Mouse (Mus musculus): Measurements from ENCODE around the gene Trpc5.

Trpc5 gene

DNA sequence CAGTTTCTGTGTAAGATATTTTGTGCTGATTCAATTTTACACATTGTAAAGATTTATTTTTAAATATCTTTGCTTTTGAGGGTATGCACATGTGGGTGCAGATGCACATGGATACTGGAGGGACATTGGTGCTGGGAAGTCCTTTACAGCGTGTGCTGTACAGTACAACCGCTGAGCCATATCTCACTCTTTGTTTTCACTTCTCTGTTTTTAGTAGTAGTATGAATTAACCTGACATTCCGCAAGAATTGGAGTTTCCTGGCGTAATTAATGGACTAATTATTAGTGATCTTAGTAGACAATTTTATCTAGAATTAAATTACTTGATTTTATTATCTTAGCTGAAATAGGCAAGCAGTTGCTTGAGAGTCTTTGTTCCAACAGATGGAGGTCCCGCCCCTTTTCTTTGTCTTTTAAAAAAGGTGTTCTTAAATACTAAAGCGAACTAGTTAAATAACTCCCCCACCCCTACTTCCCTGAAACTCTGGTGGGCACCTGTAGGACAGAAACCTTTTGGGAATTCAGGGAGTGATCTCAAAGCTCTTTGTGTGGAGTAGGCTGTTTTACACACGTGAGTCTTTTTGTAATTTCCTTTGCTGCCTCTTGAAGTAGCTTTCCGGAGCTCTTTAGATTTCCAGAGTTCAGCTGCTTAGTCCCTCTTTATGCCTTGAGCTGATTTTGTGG is 352.5 kb downstream of the Trpc5 start:
- no peak for DNase-seq (ENCODE audit: low spot score in 2 of 2)
